Mouse (Mus musculus) frontal cortex, postnatal 10 days (tissue): Measurements from ENCODE around the gene Patj.

Source experiments
- DNase-seq, 2 experiments: peaks; one replicate each; pipeline ENCODE4 v3.0.0; 2022; ENCODE audit warnings: low spot score in 2 of 2, mixed read lengths in 1 of 2

Patj gene

DNA sequence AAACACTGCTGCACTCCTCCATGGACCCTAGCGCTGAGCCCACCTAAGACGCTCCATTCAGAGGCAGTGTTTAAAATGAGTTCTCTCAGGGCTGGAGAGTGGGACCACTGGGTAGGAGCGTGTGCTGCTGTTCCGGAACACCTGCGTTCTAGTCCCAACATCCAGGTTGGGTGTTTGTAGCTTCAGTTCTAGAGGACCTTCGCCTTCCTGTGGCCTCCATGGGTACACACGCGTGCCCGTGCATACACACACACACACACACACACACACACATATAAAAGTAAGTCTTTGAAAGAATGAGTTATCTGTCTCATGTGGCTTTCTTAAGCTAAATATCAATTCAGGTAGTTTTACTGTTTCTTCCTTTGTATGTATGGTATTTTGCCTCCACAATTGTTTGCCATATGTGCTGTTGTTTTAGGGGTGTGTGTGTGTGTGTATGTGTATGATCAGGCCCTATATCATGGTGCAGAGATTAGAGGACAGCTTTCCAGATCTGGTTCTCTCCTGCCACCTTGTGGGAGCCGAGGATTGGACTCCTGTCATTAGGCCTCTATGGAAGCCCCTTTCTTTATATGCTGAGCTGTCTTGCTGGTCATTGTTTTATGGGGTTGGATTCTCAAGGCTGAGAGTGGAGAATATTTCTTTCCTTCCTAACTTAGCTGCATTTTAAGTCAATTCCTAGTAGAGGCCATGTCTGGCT, 49.0 kb downstream of the Patj start:
- peak; percentile 11 to 63 for DNase-seq

DNA sequence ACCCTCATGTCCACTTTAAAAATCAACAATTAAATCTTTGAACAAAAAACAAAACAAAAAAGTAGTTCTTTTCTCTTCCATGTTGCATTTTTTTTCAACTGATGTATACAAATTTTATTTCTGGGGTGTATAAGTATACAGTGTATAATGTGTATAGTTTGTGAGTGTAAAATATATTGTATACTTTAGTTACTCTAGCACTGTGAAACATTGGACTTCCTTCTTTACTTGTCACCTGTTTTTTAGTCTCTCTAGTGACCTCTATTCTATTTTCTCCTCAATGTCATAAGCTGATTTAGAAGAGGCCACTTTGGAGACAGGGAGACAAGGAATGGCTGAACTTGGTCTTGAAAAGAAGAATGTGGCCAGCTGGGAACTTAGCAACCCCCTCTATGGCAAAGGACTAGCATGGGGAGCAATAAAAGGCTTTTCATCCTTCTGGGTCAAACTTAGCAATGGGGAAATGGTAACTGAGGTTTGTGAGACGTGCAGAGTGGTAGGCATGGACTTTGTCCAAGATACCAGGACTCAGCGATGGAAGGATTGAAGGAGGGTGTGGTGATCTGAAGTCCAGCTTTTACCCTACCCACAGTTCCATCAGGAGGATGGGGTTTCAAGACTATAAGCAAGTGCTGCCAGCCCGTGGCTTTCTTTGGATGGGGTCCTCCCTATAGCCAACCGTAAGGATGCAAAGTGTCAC, 54.1 kb downstream of the Patj start:
- no peak for DNase-seq

DNA sequence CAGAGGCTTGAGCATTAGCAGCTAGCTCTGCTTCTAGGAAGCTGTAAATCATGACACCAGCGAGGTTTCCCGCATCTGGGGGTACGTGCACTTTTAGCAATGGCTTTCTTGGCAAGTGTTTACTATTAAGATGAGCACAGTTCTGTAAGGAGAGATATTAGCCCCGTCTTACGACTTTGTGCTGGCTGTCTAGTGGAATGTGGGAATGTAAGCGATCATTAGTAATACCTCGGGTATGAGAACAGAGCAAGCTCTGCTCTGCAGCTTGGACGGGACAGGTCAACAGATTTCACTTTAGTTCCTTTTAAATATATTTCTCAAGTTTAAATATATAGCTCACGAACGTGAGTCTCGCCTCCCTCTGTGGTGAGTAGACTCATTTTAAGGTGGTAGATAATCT, 54.7 kb downstream of the Patj start:
- DNase-seq = no peak

DNA sequence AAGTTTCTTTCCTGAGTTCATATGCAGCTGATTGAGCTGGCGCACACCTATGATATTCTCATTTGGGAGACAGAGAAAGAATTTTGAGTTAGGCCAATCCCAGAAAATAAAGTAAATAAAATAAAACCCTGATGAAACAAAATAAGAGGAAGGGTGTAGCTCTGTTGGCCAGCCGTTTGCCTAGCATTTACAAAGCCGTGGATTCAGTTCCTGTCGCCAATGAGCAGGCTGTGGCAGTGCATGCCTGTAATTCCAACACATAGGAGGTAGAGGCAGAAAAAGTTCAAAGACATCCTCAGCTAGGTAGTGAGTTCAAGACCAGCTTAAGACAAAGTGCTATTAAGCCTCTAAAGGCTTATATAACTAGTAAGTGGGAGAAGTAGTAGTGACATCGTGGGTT, 55.2 kb downstream of the Patj start:
- DNase-seq = no peak

DNA sequence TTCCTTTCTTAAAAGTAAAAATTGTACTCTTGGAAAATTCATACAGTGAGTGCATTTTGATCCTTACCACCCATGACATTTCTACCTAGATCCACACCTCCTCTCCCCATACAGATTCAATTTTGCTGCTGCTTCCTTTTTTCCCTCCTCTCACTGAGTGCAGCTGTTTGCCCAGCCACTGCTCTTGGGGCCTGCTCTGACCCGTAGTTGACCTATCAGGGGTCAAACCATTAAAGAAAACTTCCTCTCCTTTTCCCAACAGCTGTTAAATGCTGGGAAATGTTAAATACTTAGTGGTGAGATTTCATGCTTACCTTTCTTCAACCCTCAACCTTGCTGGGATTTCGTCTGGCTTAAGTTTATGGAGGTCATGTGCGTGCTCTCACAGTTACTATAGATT, 55.7 kb downstream of the Patj start:
- DNase-seq = no peak

DNA sequence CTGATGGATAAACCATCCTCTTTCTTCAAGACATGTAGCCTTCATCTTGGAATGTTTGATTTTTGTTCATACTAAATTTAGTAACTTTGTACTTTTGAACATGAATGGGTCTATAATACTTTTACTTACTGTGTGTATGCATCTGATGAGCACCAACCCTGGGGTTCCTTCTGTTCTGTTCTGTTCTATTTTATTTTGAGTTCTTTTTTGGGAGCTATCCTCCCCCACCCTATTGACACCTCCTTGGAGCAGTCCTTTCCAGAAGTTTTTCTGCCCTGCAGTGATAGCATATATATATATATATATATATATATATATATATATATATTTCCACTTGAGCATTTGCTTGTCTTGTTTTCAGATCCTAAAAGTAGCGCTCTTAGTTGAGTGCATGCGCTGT, 57.1 kb downstream of the Patj start:
- no peak for DNase-seq

DNA sequence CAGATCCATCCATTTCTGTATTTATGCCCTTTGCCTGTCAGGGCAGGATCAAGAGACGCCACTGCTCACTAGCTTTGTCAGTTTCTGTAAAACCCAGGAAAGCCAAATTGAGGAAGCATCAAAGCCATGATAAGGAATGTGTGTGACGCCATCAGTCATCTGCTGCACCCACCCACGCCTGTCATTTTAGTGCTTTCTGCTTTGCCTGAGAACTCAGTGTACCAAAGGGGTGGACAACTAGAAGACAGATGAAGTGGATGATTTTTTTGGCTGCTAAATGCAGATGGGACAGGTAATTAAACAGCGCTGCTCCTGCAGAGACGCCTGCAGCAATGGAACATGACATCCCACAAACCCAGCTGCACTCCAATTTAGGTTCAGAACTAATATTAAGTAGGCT, 57.6 kb downstream of the Patj start:
- no peak for DNase-seq

DNA sequence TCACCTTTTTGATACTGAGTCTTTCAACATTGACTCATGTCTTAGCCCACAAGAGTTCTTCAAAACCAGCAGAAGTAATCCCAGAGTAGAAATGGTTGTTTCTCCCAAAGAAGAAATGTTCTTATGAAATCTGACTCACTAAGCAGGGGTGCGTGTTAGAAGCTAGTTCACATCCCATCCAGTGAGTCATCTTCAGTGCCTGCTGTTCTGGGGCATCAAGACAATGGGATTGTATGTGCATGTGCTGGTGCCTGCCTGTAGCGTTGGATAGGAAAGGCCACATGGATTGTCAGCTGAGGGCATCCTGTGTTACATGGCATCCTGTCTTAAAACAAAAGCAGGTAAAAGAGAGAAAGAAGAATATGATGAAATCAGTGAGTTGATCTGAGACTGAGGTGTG, 59.8 kb downstream of the Patj start:
- DNase-seq = no peak

DNA sequence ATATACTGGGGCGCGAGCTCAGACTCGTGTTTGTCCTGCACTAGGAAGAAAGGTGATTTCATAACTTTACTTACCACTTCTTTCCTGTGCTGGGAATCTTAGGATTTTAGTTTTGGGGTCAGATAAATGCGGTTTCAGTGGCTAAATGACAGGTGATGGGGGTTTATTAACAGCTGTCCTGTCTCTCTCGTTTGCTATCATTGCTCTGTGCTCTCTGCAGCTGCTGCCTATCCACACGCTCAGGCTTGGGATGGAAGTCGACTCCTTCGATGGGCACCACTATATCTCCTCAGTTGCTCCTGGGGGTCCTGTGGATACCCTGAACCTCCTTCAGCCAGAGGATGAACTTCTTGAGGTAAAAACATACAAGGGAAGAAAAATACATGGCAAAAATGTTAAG, 60.3 kb downstream of the Patj start:
- no peak for DNase-seq

DNA sequence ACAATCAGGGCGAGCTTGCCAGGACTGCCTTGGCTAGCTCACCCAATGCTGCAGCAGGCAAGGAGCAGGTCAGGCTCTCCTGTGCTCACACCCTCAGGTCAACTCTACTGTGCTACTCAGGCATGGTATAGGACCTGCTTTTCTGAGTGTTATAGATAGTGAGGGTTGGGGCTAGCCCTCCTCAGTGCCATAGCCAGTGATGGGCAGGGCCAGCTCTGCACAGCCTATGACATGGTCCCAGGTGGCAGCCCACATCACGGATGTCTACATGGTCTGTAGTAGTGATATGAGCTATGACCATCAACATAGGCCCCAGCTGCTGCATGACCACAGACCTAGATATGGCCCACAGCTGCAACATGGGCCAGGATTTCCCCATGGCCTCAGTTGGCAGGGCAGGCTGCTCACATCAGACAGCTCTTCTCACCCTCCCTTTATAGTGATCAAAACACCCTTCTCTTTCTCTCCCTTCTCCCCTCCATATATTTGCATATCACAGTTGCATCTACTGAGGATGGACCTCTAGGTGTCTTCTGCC, 66.3 kb downstream of the Patj start:
- DNase-seq = no peak

DNA sequence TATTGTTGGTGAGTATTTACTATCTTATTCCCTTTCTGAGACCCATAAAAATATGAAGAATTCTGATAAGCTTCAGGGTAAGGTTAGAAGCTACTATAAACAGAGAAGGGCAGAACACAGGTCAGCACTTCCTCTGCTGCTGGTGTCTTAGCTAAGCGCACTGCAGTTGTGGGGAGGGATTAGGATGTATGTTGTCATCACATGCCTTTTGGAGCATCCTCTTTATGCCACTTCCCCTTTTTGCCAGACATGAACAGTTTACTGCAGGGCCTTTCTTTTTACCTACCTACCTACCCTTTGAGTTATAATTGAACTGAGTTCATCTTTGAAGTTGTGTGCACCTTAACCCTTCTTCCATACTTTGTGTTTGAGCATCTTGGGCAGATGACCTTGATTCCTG, 69.9 kb downstream of the Patj start:
- DNase-seq = no peak

DNA sequence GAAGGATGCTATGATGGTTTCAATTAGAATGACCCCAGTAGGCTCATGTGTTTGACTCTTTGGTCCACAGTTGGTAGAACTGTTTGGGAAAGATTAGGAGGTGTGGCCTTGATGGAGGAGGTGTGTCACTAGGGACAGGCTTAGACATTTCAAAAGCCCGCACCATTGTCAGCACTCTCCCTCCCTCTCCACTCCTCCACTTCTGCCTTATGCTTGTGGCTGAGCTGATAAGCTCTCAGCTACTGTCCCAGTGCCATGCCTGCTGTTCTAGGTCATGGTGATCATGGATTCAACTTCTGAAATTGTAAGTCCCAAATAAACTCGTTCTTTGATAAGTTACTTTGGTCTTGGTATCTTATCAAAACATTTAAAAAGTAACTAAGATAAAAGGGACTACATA, 70.3 kb downstream of the Patj start:
- DNase-seq = no peak

DNA sequence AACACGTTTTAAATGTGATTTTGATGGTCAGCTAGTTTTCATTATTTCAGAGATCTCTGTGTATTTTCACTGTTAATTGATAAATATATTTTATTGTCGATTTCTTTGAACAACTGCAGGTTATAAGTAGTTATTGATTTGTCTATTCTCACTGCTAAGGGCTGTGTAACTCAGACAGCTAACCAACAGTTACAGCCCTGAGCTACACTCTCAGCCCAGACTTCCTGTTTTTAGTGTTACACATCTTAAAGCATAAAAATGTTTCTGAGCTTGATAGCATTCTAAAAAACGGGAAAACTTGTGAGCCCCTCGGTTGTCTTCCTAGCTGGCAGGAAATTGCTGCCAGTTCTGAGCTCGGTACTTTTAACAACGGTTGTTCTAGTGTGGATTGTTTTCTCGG, 75.8 kb downstream of the Patj start:
- no peak for DNase-seq

DNA sequence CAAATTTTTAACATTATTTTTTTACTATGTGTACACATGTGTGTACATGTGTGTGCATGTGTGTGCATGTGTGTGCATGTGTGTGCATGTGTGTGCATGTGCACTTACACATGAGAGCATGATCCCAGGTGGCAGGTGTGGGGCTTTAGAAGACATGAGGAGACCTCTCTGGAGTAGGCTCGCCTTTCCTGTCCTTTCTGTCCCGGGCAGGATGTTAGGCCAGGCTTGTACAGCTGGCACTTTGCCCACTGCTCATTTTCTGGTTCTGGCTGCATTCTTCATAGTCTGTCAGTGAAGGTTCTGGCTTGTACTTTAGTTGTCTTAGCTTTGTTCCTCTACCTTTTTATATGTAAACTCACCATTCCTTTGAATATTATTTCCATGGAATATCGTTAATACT, 77.9 kb downstream of the Patj start:
- no peak for DNase-seq

DNA sequence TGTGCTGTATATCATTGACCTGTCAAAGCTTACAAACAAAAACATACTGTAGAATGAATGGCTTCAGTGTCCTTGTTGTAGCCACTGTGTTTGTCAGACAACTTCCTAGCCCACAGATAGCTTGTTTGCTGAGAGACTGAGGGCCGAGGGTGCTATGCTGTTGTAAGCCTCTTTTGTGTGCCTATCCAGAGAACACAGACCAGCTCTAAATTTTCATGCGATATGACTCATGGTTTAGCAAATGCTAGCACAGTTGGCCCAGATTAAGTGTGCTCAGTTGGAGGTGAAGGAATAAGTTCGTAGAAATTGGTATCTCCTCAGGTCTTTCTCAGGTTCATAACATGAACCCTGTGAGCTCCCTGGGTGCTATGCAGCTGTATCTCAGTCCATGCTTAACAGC, 82.4 kb downstream of the Patj start:
- no peak for DNase-seq

DNA sequence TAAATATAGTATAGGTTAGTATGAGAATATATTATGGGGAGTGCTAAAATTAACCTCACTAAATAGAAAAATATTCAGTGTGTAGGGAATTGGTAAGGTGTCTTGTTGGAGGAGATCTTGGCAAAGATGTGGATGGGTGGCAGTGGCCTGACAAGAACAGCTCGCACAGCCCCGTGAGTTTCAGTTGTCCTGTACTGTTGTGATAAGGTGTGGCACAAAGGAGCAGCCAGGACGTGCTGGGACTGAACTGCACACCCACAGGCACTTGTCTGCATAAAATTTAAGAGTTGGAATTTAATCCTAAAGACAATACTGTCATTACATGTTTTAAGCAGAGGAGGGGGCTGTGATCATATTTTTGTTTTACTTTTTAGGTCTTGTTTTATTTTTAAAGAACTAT, 90.9 kb downstream of the Patj start:
- DNase-seq = no peak

DNA sequence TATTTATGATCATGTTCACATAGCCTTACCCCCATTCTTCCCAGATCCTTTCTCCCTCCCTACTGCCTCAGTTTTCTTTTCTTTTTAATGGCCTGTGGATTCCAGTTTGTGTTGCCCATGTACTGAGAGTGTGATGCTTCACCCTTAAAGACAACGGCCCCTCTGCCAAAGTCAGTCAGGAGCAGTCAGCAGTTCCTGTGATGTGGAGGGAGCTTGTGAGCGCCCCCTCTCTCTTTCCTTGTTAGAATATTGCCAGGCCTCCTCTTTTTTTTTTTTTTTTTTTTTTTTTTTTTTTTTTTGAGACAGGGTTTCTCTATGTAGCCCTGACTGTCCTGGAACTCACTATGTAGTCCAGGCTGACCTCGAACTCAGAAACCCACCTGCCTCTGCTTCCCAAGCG, 91.3 kb downstream of the Patj start:
- no peak for DNase-seq

DNA sequence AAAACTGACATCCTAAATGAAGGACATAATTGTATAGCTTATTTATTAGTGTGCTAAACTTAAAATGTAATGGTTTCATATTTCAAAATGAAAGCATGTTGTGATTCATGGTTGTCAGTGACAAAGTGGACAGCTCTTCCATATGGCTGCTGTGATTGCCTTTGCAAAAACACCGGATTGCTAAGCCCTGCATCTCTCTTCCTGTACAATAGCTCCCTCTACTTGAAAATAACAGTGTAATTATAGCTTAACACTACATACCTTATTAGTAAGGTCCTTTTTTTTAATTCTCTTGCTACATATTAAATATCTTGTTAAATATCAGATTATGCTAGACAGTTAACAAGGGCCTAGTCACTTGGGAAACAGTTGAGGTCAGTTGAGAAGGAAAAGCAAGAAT, 93.8 kb downstream of the Patj start:
- no peak for DNase-seq

DNA sequence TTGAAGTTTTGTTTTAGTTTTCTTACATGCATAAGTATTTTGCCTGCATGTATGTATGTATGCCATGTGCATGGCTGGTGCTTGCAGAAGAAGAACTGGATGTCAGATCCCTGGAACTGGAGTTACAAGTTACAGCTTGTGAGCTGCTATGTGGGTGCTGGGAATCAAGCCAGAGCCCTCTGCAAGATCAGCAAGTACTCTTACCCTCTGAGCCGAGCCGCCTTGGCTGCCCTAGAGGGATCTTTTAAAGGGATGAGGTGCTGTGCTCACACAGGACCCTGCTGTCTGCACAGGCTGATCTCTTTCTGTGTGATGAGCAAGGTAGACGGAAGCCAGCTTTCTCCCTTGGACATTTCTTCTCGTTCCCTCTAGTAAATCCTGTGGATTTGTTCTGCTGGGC, 102.8 kb downstream of the Patj start:
- no peak for DNase-seq

DNA sequence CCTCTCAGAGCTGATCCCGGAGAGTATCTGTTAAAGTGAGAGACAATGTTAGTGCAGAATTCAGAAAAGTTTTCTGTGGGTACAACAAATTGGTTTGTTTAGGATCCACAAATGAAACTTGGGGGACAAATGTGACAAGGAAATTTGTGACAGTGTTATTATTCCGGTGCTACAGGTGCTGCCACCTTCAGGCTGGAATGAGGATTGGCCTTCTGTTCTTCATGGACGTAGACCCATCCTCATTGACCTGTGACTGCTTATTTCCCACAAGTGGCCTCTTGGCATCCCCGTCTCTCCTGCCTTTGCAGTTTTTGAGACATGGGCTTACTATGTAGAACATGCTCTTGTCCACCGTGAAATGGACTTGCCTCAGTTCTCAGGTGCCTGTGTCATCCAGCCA, 104.6 kb downstream of the Patj start:
- no peak for DNase-seq

DNA sequence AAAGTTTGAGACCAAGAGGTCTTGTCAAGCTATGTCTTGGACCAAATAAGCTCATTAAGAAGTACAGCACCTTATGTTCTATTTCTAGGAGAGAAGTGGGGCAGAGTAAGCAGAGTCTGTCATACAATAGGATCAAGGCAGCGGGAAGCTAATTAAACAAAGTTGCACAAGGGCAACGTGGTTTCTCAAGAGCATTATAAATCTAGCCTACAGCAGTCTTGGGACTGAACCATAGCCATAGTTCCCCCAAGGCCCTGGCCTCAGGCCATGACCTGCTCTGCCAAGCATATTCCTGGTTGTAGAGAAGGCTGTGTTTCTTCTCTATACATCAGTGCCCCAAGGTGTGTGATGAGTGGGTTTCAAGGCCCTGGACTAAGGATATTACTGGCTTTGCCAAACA, 105.3 kb downstream of the Patj start:
- DNase-seq = no peak

DNA sequence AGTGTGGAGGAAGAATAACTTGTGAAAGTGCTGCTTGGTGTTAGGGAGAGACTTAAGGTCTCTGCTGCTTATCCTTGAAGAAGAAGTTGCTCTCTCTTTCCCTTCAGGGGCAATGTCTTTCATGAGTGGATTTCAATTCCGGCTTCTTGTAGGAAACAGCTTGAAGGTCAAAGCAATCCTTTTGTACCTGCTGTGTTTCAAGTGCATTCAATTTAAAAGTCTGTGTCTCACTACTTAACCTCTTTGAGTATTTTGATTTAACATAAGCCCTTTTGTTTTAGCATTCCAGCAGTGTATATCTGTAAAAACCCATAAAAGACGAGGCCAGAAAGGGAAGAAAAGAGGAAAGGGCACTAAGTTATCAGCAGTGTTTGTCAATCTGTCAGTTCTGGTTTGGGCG, 109.2 kb downstream of the Patj start:
- DNase-seq = no peak

DNA sequence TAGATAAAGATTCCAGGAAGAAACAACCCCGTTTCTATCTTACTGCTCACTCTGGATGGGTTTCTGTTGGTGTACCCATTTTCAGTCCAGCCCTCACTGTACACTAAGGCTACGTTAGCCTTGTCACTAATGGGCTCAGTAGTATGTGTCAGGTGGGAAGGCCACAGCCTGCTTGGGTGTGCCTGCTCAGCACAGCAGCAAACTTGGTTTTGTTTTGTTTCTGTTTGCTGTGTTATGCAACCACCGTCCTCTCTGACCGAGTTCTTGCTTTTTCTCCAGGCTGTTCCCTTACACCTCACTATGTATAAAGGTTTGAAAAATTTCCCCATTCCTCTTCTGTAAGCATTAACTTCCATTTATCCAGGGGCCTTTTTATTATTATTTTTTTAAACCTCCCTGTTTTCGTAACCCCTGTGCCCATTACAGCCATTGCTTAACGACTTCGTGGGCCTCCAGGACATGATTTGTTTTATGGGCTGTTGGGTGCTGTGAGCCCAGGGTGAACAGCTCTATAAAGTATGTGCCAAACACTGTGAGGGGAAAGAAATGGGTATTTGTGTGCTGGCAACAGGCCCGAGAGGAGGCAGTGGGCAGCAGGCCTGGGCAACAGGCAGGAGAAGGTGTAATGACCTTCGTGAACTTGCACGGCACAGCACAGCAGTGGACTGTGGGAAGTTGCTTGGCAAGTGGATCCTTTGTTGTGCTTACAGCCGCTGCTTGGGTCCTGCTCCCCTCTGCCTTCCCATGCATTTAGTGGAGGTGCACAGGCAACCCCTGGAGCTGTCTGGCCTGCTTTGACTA, 113.1 kb downstream of the Patj start:
- DNase-seq = no peak
